Mouse (Mus musculus): ENCODE measurements around the gene Pitx2.

- TF ChIP-seq POLR2A (IDR thresholded peaks at IDR 0.05; ENCODE audit: borderline replicate concordance, extremely low read depth, insufficient read depth, insufficient read length, poor library complexity, severe bottlenecking) (no peak), CTCF (IDR thresholded peaks at IDR 0.05; ENCODE audit: borderline replicate concordance, extremely low read depth, insufficient read depth, insufficient read length) (no peak)
These were observed 21.9 kb downstream of the Pitx2 start for GRCm38 (mm10) chr3:129221380-129222260.

All from brain, embryonic 14.5 days (tissue).